ENCODE assay signal across 24 mouse cellular contexts in genomic region chr1:108024705-108025104, GRCm38 (mm10).
DNase-seq lines count a peak whose midpoint lies in the region; ATAC-seq and TF ChIP-seq lines count a peak whose summit lies in the region.
"Had no signal": no experiment of that assay in that cellular context is flagged by ENCODE, and none has a peak within 500 bp of the region (broad histone marks: within the 10 kb centered on the region; RNA-seq: fewer than 3 reads in every experiment).

No protein-coding gene starts in this region.

- no peaks in the 10 kb centered on the region for H3K9me3 ChIP-seq in liver, embryonic 12.5 days (replicated peaks)
- no peaks in the 10 kb centered on the region for H3K9me3 ChIP-seq in lung, postnatal 0 days (ENCODE audit: low read length)
- H3K9me3 ChIP-seq: forebrain, embryonic 12.5 days; forebrain, embryonic 15.5 days; heart, embryonic 15.5 days; hindbrain, embryonic 10.5 days; hindbrain, embryonic 13.5 days had no signal

- H3K36me3 ChIP-seq in liver, adult 2 months (ENCODE audit: control insufficient read depth, insufficient read depth, low read length) = no peaks in the 10 kb centered on the region
- no peaks in the 10 kb centered on the region for H3K36me3 ChIP-seq in liver, embryonic 12.5 days
- H3K36me3 ChIP-seq in lung, postnatal 0 days (ENCODE audit: insufficient read depth, low read length) = no peaks in the 10 kb centered on the region
- H3K36me3 ChIP-seq: forebrain, embryonic 12.5 days; forebrain, embryonic 15.5 days; heart, embryonic 12.5 days; heart, embryonic 15.5 days; hindbrain, embryonic 10.5 days; hindbrain, embryonic 13.5 days had no signal

- H3K27ac ChIP-seq in liver, adult 2 months (replicated peaks; ENCODE audit: insufficient read depth, low read depth, low read length) = no peak overlapping the region
- H3K27ac ChIP-seq in liver, embryonic 12.5 days = no peak overlapping the region
- no peak overlapping the region for H3K27ac ChIP-seq in lung, postnatal 0 days (ENCODE audit: low read length)
- H3K27ac ChIP-seq: forebrain, embryonic 12.5 days; forebrain, embryonic 15.5 days; heart, embryonic 15.5 days; hindbrain, embryonic 10.5 days; hindbrain, embryonic 13.5 days had no signal

- H3K4me1 ChIP-seq in liver, adult 2 months (ENCODE audit: control insufficient read depth, insufficient read depth, low read length) = no peaks in the 10 kb centered on the region
- H3K4me1 ChIP-seq in liver, embryonic 12.5 days = no peaks in the 10 kb centered on the region
- H3K4me1 ChIP-seq in lung, postnatal 0 days (ENCODE audit: insufficient read depth, low read depth, low read length) = no peaks in the 10 kb centered on the region
- H3K4me1 ChIP-seq: forebrain, embryonic 15.5 days; heart, embryonic 12.5 days; heart, embryonic 15.5 days; hindbrain, embryonic 10.5 days; hindbrain, embryonic 13.5 days had no signal

- H3K27me3 ChIP-seq in liver, adult 2 months (ENCODE audit: control insufficient read depth, insufficient read depth, low read length) = no peaks in the 10 kb centered on the region
- H3K27me3 ChIP-seq in liver, embryonic 12.5 days (replicated peaks) = no peaks in the 10 kb centered on the region
- no peaks in the 10 kb centered on the region for H3K27me3 ChIP-seq in lung, postnatal 0 days (replicated peaks; ENCODE audit: insufficient read depth, low read length)
- H3K27me3 ChIP-seq: forebrain, embryonic 15.5 days; heart, embryonic 12.5 days; heart, embryonic 15.5 days; hindbrain, embryonic 13.5 days had no signal

- ATAC-seq in liver, embryonic 12.5 days = no peak
- no peak for ATAC-seq in lung, postnatal 0 days
- ATAC-seq: CD4-positive, CD25-positive, alpha-beta regulatory T cell, adult 4 months; forebrain, embryonic 15.5 days; hindbrain, embryonic 16.5 days had no signal

- WGBS in liver, adult 2 months = 22% methylated on average over 1 of the region's 1 CpGs
- WGBS in liver, embryonic 12.5 days (ENCODE audit: insufficient replicate concordance) = 44% methylated on average over 1 of the region's 1 CpGs
- 32% methylated on average over 1 of the region's 1 CpGs for WGBS in lung, postnatal 0 days

- H3K79me2 ChIP-seq in liver, adult 2 months (ENCODE audit: control insufficient read depth, insufficient read depth, low read length) = no peaks in the 10 kb centered on the region

- H3K9ac ChIP-seq in liver, adult 2 months (ENCODE audit: low read depth, low read length) = no peak overlapping the region
- H3K9ac ChIP-seq in liver, embryonic 12.5 days = no peak overlapping the region
- no peak overlapping the region for H3K9ac ChIP-seq in lung, postnatal 0 days (replicated peaks; ENCODE audit: low read depth)
- H3K9ac ChIP-seq: forebrain, embryonic 12.5 days; forebrain, embryonic 15.5 days; heart, embryonic 12.5 days; heart, embryonic 15.5 days; hindbrain, embryonic 13.5 days had no signal

- no peak for TF ChIP-seq EP300 in lung, postnatal 0 days (IDR thresholded peaks at IDR 0.05)

- TF ChIP-seq POLR2A in liver, adult 2 months (IDR thresholded peaks at IDR 0.05; ENCODE audit: extremely low read depth, insufficient read depth, low read length) = no peak
- TF ChIP-seq POLR2A in brain, embryonic 14.5 days (IDR thresholded peaks at IDR 0.05; ENCODE audit: borderline replicate concordance, extremely low read depth, insufficient read depth, insufficient read length, poor library complexity, severe bottlenecking) = no peak

- no peak overlapping the region for H3K4me3 ChIP-seq in liver, adult 2 months (ENCODE audit: insufficient read depth, low read depth, low read length)
- no peak overlapping the region for H3K4me3 ChIP-seq in liver, embryonic 12.5 days
- no peak overlapping the region for H3K4me3 ChIP-seq in lung, postnatal 0 days (ENCODE audit: low read depth, low read length)
- H3K4me3 ChIP-seq: forebrain, embryonic 12.5 days; forebrain, embryonic 15.5 days; heart, embryonic 12.5 days; heart, embryonic 15.5 days; hindbrain, embryonic 10.5 days; hindbrain, embryonic 13.5 days had no signal

- H3K4me2 ChIP-seq in liver, embryonic 12.5 days = no peak overlapping the region
- H3K4me2 ChIP-seq in lung, postnatal 0 days (replicated peaks; ENCODE audit: low read depth, low read length) = no peak overlapping the region
- H3K4me2 ChIP-seq: forebrain, embryonic 12.5 days; forebrain, embryonic 15.5 days; heart, embryonic 12.5 days; heart, embryonic 15.5 days; hindbrain, embryonic 13.5 days had no signal

- peak; percentile 79 for DNase-seq in liver, adult 2 months (ENCODE audit: extremely low read depth, low read depth, low spot score)
- DNase-seq in lung, postnatal 0 days (ENCODE audit: low spot score) = peak; percentile 54
- no peak for DNase-seq in lung, adult 18-20 months
- DNase-seq in brain, embryonic 14.5 days (ENCODE audit: low read depth) = peak; percentile 17
- DNase-seq in layer of hippocampus, adult 18-20 months (ENCODE audit: low spot score in 2 of 2) = no peak
- DNase-seq: adrenal gland, postnatal 10 days; adrenal gland, postnatal 36 days; cerebellum, adult 11 months; cerebellum, adult 2 months; cerebellum, adult 9-11 months; cerebellum, postnatal 25 days; gastrocnemius, postnatal 25 days; heart, adult 18-20 months; heart, postnatal 10 days; heart, postnatal 36 days had no signal

- TF ChIP-seq CTCF in liver, adult 2 months (IDR thresholded peaks at IDR 0.05; ENCODE audit: low read depth, low read length) = no peak
- no peak for TF ChIP-seq CTCF in lung, postnatal 0 days (IDR thresholded peaks at IDR 0.05)
- TF ChIP-seq CTCF in brain, embryonic 14.5 days (IDR thresholded peaks at IDR 0.05; ENCODE audit: borderline replicate concordance, extremely low read depth, insufficient read depth, insufficient read length) = no peak

Comparison
In these comparisons a context has a peak if more than half of its experiments do, and no peak if none do; other contexts are left out.
1. DNase-seq: peak in liver, adult 2 months (single experiment), lung, postnatal 0 days (single experiment) and brain, embryonic 14.5 days (single experiment); none in lung, adult 18-20 months (0 of 2) and layer of hippocampus, adult 18-20 months (0 of 2).